Mouse (Mus musculus): Measurements from ENCODE around the gene Cntfr. TPM values are rescaled to one million over a fixed set of nuclear protein-coding genes. Genes with fewer than 3 reads are reported as not detected.

Gene Cntfr
- polyA plus RNA-seq, 1 experiment from 2014 or later: 8.6 TPM

GRCm38 (mm10) chr4:41639214-41639841, 57.6 kb downstream of the Cntfr start:
- Histone ChIP-seq H3K36me3 (ENCODE audit: insufficient read depth, low read length) (no peaks in the 10 kb centered on the region), H3K27me3 (ENCODE audit: insufficient read depth, low read length) (no peaks in the 10 kb centered on the region), H3K4me1 (replicated peaks; ENCODE audit: insufficient read depth, low read length) (peaks cover 12% of the 10 kb centered on the region; the same call in 1 of the 2 replicates), H3K9ac (ENCODE audit: low read depth, low read length) (peak overlapping the region; percentile 76), H3K4me3 (replicated peaks; ENCODE audit: low read depth, low read length) (peak overlapping the region; percentile 61), H3K27ac (0 out of 2 replicates have a peak overlapping the region, but pooled peaks have one; percentile 71), H3K9me3 (replicated peaks; ENCODE audit: low read length) (no peaks in the 10 kb centered on the region), H3K4me2 (ENCODE audit: low read length) (peak overlapping the region; percentile 88)
- ATAC-seq (replicated peaks; ENCODE audit: low FRiP score, low read depth) (no peak), DNase-seq (ENCODE audit: low spot score) (no peak)
- WGBS: 16% methylated on average over 10 of the region's 10 CpGs
- no peak for TF ChIP-seq CTCF (IDR thresholded peaks at IDR 0.05; ENCODE audit: low read depth)

GRCm38 (mm10) chr4:41638828-41639213, 58.1 kb downstream of the Cntfr start:
- Histone ChIP-seq H3K27me3 (ENCODE audit: insufficient read depth, low read length) (no peaks in the 10 kb centered on the region), H3K27ac (no peak overlapping the region), H3K9me3 (replicated peaks; ENCODE audit: low read length) (no peaks in the 10 kb centered on the region), H3K9ac (ENCODE audit: low read depth, low read length) (no peak overlapping the region), H3K4me1 (replicated peaks; ENCODE audit: insufficient read depth, low read length) (peaks cover 12% of the 10 kb centered on the region; the same call in 1 of the 2 replicates), H3K4me3 (replicated peaks; ENCODE audit: low read depth, low read length) (no peak overlapping the region), H3K4me2 (ENCODE audit: low read length) (0 out of 2 replicates have a peak overlapping the region, but pooled peaks have one; percentile 88), H3K36me3 (ENCODE audit: insufficient read depth, low read length) (no peaks in the 10 kb centered on the region)
- 78% methylated on average over 6 of the region's 6 CpGs for WGBS
- no peak for ATAC-seq (replicated peaks; ENCODE audit: low FRiP score, low read depth)
- DNase-seq (ENCODE audit: low spot score): no peak
- no peak for TF ChIP-seq CTCF (IDR thresholded peaks at IDR 0.05; ENCODE audit: low read depth)

GRCm38 (mm10) chr4:41638186-41638731, 58.6 kb downstream of the Cntfr start:
- ATAC-seq (replicated peaks; ENCODE audit: low FRiP score, low read depth) (no peak), DNase-seq (ENCODE audit: low spot score) (no peak)
- Histone ChIP-seq H3K36me3 (ENCODE audit: insufficient read depth, low read length) (no peaks in the 10 kb centered on the region), H3K9me3 (replicated peaks; ENCODE audit: low read length) (no peaks in the 10 kb centered on the region), H3K9ac (ENCODE audit: low read depth, low read length) (no peak overlapping the region), H3K27me3 (ENCODE audit: insufficient read depth, low read length) (no peaks in the 10 kb centered on the region), H3K4me2 (ENCODE audit: low read length) (no peak overlapping the region), H3K4me1 (replicated peaks; ENCODE audit: insufficient read depth, low read length) (peaks cover 12% of the 10 kb centered on the region; the same call in 1 of the 2 replicates), H3K27ac (no peak overlapping the region), H3K4me3 (replicated peaks; ENCODE audit: low read depth, low read length) (no peak overlapping the region)
- 88% methylated on average over 10 of the region's 10 CpGs for WGBS
- TF ChIP-seq CTCF (IDR thresholded peaks at IDR 0.05; ENCODE audit: low read depth): no peak

GRCm38 (mm10) chr4:41636882-41637635, 59.8 kb downstream of the Cntfr start:
- H3K9ac ChIP-seq (ENCODE audit: low read depth, low read length): no peak overlapping the region
- H3K36me3 ChIP-seq (ENCODE audit: insufficient read depth, low read length): no peaks in the 10 kb centered on the region
- peak overlapping the region; percentile 57; the same call in 1 of the 2 replicates for H3K27ac ChIP-seq
- H3K4me3 ChIP-seq (replicated peaks; ENCODE audit: low read depth, low read length): no peak overlapping the region
- H3K4me2 ChIP-seq (ENCODE audit: low read length): no peak overlapping the region
- WGBS: 63% methylated on average over 10 of the region's 10 CpGs
- no peaks in the 10 kb centered on the region for H3K9me3 ChIP-seq (replicated peaks; ENCODE audit: low read length)
- no peak for TF ChIP-seq CTCF (IDR thresholded peaks at IDR 0.05; ENCODE audit: low read depth)
- ATAC-seq (replicated peaks; ENCODE audit: low FRiP score, low read depth) (no peak), DNase-seq (ENCODE audit: low spot score) (no peak)
- H3K4me1 ChIP-seq (replicated peaks; ENCODE audit: insufficient read depth, low read length): peaks cover 12% of the 10 kb centered on the region; the same call in 1 of the 2 replicates
- H3K27me3 ChIP-seq (ENCODE audit: insufficient read depth, low read length): no peaks in the 10 kb centered on the region

- ATAC-seq (replicated peaks; ENCODE audit: low FRiP score, low read depth): no peak
- Histone ChIP-seq H3K4me3 (replicated peaks; ENCODE audit: low read depth, low read length) (no peak overlapping the region), H3K4me2 (ENCODE audit: low read length) (no peak overlapping the region), H3K9ac (ENCODE audit: low read depth, low read length) (no peak overlapping the region), H3K9me3 (replicated peaks; ENCODE audit: low read length) (no peaks in the 10 kb centered on the region), H3K36me3 (ENCODE audit: insufficient read depth, low read length) (no peaks in the 10 kb centered on the region), H3K4me1 (replicated peaks; ENCODE audit: insufficient read depth, low read length) (peaks cover 16% of the 10 kb centered on the region; the same call in 1 of the 2 replicates), H3K27ac (peak overlapping the region; percentile 57), H3K27me3 (ENCODE audit: insufficient read depth, low read length) (no peaks in the 10 kb centered on the region)
- DNase-seq (ENCODE audit: low spot score): peak; percentile 71
- no peak for TF ChIP-seq CTCF (IDR thresholded peaks at IDR 0.05; ENCODE audit: low read depth)
- 10% methylated on average over 7 of the region's 7 CpGs for WGBS
These were observed 60.5 kb downstream of the Cntfr start for GRCm38 (mm10) chr4:41636366-41636765.

GRCm38 (mm10) chr4:41635906-41636305, 61.0 kb downstream of the Cntfr start:
- H3K4me1 ChIP-seq (replicated peaks; ENCODE audit: insufficient read depth, low read length): peaks cover 20% of the 10 kb centered on the region; the same call in 1 of the 2 replicates
- TF ChIP-seq CTCF (IDR thresholded peaks at IDR 0.05; ENCODE audit: low read depth): no peak
- WGBS: 30% methylated on average over 2 of the region's 2 CpGs
- DNase-seq (ENCODE audit: low spot score) (no peak), ATAC-seq (replicated peaks; ENCODE audit: low FRiP score, low read depth) (no peak)
- H3K9ac ChIP-seq (ENCODE audit: low read depth, low read length): no peak overlapping the region
- no peak overlapping the region for H3K4me2 ChIP-seq (ENCODE audit: low read length)
- no peaks in the 10 kb centered on the region for H3K36me3 ChIP-seq (ENCODE audit: insufficient read depth, low read length)
- H3K27ac ChIP-seq: peak overlapping the region; percentile 42; the same call in 1 of the 2 replicates
- no peaks in the 10 kb centered on the region for H3K9me3 ChIP-seq (replicated peaks; ENCODE audit: low read length)
- H3K4me3 ChIP-seq (replicated peaks; ENCODE audit: low read depth, low read length): no peak overlapping the region
- no peaks in the 10 kb centered on the region for H3K27me3 ChIP-seq (ENCODE audit: insufficient read depth, low read length)
